Mouse (Mus musculus): Measurements from ENCODE around the gene Apod.

DNA sequence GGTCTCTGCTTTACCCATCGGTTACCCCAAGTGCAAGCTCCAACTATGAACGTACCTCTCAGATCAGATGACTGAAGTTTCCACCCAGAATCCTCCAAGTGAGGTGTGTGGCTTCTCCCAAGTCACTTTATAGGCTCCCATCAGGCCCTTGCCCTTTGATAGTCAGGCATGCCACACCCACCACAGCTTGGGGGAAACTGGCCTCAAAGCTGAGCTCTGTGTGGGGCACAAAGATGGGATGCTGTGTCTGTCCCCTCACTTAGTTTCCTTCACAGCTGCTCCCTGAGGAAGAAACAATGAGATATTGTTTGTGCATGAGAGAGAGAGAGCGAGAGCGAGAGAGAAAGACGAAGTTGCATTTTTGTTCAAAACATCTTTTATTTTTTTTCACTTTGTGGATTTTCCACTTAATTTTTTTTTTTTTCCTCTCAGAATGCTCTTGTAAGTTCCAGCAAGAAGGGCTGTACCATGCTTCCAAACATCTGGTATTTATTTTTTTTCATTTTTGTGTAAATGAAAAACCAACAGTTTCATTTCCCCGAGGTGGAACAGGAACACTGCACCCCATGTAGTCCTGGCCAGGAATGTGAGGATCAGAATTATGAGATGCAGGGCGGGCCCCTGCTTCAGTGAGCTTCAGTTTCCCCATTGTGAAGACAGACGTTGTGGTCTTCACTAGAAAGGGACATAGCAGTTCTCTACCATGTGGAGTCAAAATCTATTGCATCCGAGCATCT, at the start of gene Apod:
- TF ChIP-seq CTCF (IDR thresholded peaks at IDR 0.05; ENCODE audit: borderline replicate concordance, insufficient read depth, low read depth, low read length), result no peak
- no peak for TF ChIP-seq POLR2A (IDR thresholded peaks at IDR 0.05; ENCODE audit: borderline replicate concordance, insufficient read depth, low read length)
